Mouse (Mus musculus) intestine, embryonic 14.5 days (tissue): ENCODE measurements around the gene C530008M17Rik. TPM values are rescaled to one million over a fixed set of nuclear protein-coding genes. Genes with fewer than 3 reads are reported as not detected.

Source experiments
- ATAC-seq: fragments of 200-750 bp; cut with Nextera tagmentation; replicated peaks from 2 replicates; pipeline ENCODE4 v1.8.0; 2017; ENCODE audit warnings: low read depth, moderate number of reproducible peaks, moderate TSS enrichment, moderate library complexity; ENCODE audit not compliant: low FRiP score, low TSS enrichment
- DNase-seq: peaks from one replicate; pipeline ENCODE4 v3.0.0-alpha.2; 2018; ENCODE audit warnings: low spot score
- H3K27ac ChIP-seq: fragments of 300-500 bp; sonication (generic); 2 replicates; pipeline ENCODE4 v1.5.1; 2014; ENCODE audit warnings: low read depth, mild to moderate bottlenecking, control low read depth
- H3K27me3 ChIP-seq: fragments of 300-500 bp; sonication (generic); replicated peaks from 2 replicates; pipeline ENCODE4 v1.6.1; 2014; ENCODE audit warnings: low read length, control low read depth; ENCODE audit not compliant: control insufficient read depth, insufficient read depth
- H3K36me3 ChIP-seq: fragments of 300-500 bp; sonication (generic); 2 replicates; pipeline ENCODE4 v1.6.1; 2014; ENCODE audit warnings: low read length, control low read depth; ENCODE audit not compliant: control insufficient read depth, insufficient read depth
- H3K4me1 ChIP-seq: fragments of 300-500 bp; sonication (generic); replicated peaks from 2 replicates; pipeline ENCODE4 v1.6.1; 2014; ENCODE audit warnings: low read length, control low read depth, mixed read lengths; ENCODE audit not compliant: control insufficient read depth, insufficient read depth
- H3K4me2 ChIP-seq: fragments of 300-500 bp; sonication (generic); 2 replicates; pipeline ENCODE4 v1.6.1; 2014; ENCODE audit warnings: low read length
- H3K4me3 ChIP-seq: fragments of 300-500 bp; sonication (generic); 2 replicates; pipeline ENCODE4 v1.5.1; 2014; ENCODE audit warnings: low read depth, low read length, control low read depth, mixed read lengths
- H3K9ac ChIP-seq: fragments of 300-500 bp; sonication (generic); 2 replicates; pipeline ENCODE4 v1.6.1; 2014; ENCODE audit warnings: mild to moderate bottlenecking, low read length
- H3K9me3 ChIP-seq: fragments of 300-500 bp; sonication (generic); 2 replicates; pipeline ENCODE4 v1.6.1; 2016; ENCODE audit warnings: low read length, control low read depth; ENCODE audit not compliant: control insufficient read depth
- WGBS: fragments of 180-500 bp; shearing (Covaris S2); extraction: QIAGEN DNeasy Blood & Tissue Kit; methylation state at CpG from one replicate; pipeline ENCODE4 v1.1.7; 2014; 5-methylcytosine and 5-hydroxymethylcytosine counted together
- polyA plus RNA-seq: library from polyadenylated mRNA; unstranded; fragments of >200 nt; fragmentation: Nextera tagmentation; extraction: Ambion mirVana; gene quantifications from 2 replicates; pipeline ENCODE4 v1.2.1, GENCODE M21; 2014

Gene C530008M17Rik
- polyA plus RNA-seq, 1 experiment from 2014 or later: 15.9 TPM

- Histone ChIP-seq H3K9me3 (no peaks in the 10 kb centered on the region), H3K4me3 (no peak overlapping the region), H3K9ac (no peak overlapping the region), H3K4me2 (no peak overlapping the region), H3K27me3 (no peaks in the 10 kb centered on the region), H3K4me1 (peaks cover 9% of the 10 kb centered on the region; the same call in 1 of the 2 replicates), H3K36me3 (no peaks in the 10 kb centered on the region), H3K27ac (no peak overlapping the region)
- WGBS: 46% methylated on average over 10 of the region's 10 CpGs
- ATAC-seq (no peak), DNase-seq (peak; percentile 75)
These were observed 143.2 kb downstream of the C530008M17Rik start for GRCm38 (mm10) chr5:76799471-76799870.

- no peak for ATAC-seq
- no peaks in the 10 kb centered on the region for H3K9me3 ChIP-seq
- no peaks in the 10 kb centered on the region for H3K4me1 ChIP-seq
- H3K27me3 ChIP-seq: no peaks in the 10 kb centered on the region
- no peak overlapping the region for H3K9ac ChIP-seq
- no peak for DNase-seq
- no peak overlapping the region for H3K4me2 ChIP-seq
- WGBS: 79% methylated on average over 6 of the region's 6 CpGs
- H3K36me3 ChIP-seq: no peaks in the 10 kb centered on the region
- H3K27ac ChIP-seq: no peak overlapping the region
- no peak overlapping the region for H3K4me3 ChIP-seq
These were observed 152.7 kb downstream of the C530008M17Rik start for GRCm38 (mm10) chr5:76809031-76809430.

- WGBS: 74% methylated on average over 11 of the region's 11 CpGs
- Histone ChIP-seq H3K4me3 (no peak overlapping the region), H3K27me3 (no peaks in the 10 kb centered on the region), H3K36me3 (no peaks in the 10 kb centered on the region), H3K9ac (no peak overlapping the region), H3K27ac (no peak overlapping the region), H3K4me2 (no peak overlapping the region), H3K4me1 (no peaks in the 10 kb centered on the region), H3K9me3 (no peaks in the 10 kb centered on the region)
- ATAC-seq (no peak), DNase-seq (no peak)
These were observed 158.7 kb downstream of the C530008M17Rik start for GRCm38 (mm10) chr5:76815035-76815434.

DNA sequence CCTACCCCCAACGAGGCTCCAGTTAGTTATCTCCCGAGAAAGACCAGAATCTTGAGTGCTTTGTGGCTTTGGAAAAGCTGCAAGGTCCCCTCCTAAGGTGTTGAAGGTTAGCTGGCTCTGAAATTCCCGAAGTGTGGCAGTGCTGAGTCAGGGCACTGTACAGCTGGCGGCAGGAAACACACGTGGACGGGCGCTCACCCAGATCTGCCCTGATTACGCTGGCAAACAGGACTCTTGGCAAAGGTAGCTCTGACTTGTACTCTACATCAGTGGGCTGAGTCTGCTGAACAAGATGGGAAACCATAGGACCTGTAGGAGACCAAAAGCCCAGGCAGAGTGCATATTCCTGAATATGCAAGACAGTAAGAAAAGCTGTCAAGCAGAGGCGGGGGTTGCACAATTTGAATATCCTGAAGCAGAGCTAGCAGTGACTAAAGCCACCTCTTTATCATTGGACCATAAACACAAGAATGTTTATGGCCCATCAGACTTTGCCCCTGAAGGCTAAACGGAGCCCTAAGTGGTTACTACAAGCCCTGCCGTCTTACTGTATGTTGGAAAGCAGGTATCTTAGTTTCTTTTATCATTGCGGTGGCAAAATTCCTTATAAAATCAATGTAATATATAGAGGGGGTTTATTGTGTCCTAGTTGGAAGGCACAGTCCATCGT, 159.6 kb downstream of the C530008M17Rik start:
- Histone ChIP-seq H3K36me3 (no peaks in the 10 kb centered on the region), H3K4me3 (no peak overlapping the region), H3K4me1 (no peaks in the 10 kb centered on the region), H3K27me3 (no peaks in the 10 kb centered on the region), H3K27ac (peak overlapping the region; percentile 17; the same call in 1 of the 2 replicates), H3K9ac (no peak overlapping the region), H3K4me2 (peak overlapping the region; percentile 18), H3K9me3 (no peaks in the 10 kb centered on the region)
- ATAC-seq (peak; percentile 81), DNase-seq (peak; percentile 69)
- WGBS: 53% methylated on average over 13 of the region's 13 CpGs

DNA sequence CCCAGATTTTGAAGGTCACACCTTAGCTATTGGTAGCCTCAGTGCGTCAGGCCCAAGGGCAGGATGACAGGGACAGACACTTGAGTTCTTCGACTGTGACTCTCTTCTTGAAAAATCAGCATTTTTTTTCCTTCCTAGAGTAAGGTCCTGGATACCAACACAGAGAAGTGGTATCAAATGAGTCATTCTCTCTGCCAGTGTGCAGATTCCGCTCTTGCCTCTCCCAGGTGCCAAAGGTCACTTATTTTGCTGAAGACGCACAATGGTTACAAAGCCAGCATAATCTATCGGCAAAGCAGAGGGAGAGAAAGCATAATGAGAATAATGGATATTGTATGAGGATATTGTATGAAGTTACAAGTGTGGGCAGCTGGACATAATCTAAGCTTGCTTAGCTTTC, 160.4 kb downstream of the C530008M17Rik start:
- no peaks in the 10 kb centered on the region for H3K27me3 ChIP-seq
- H3K4me3 ChIP-seq: no peak overlapping the region
- DNase-seq: no peak
- no peak overlapping the region for H3K4me2 ChIP-seq
- no peaks in the 10 kb centered on the region for H3K36me3 ChIP-seq
- ATAC-seq: no peak
- H3K27ac ChIP-seq: peak overlapping the region; percentile 65; the same call in 1 of the 2 replicates
- H3K9ac ChIP-seq: no peak overlapping the region
- no peaks in the 10 kb centered on the region for H3K9me3 ChIP-seq
- H3K4me1 ChIP-seq: no peaks in the 10 kb centered on the region
- WGBS: 64% methylated on average over 5 of the region's 5 CpGs

- Histone ChIP-seq H3K27me3 (no peaks in the 10 kb centered on the region), H3K9ac (no peak overlapping the region), H3K4me3 (no peak overlapping the region), H3K27ac (no peak overlapping the region), H3K4me2 (no peak overlapping the region), H3K36me3 (no peaks in the 10 kb centered on the region), H3K4me1 (no peaks in the 10 kb centered on the region), H3K9me3 (no peaks in the 10 kb centered on the region)
- 89% methylated on average over 15 of the region's 15 CpGs for WGBS
- no peak for ATAC-seq
- no peak for DNase-seq
These were observed 161.4 kb downstream of the C530008M17Rik start for GRCm38 (mm10) chr5:76817678-76818077.

GRCm38 (mm10) chr5:76818807-76819206, 162.5 kb downstream of the C530008M17Rik start:
- DNase-seq (no peak), ATAC-seq (no peak)
- H3K4me2 ChIP-seq: no peak overlapping the region
- H3K36me3 ChIP-seq: no peaks in the 10 kb centered on the region
- H3K27me3 ChIP-seq: no peaks in the 10 kb centered on the region
- H3K9me3 ChIP-seq: no peaks in the 10 kb centered on the region
- H3K9ac ChIP-seq: no peak overlapping the region
- no peak overlapping the region for H3K4me3 ChIP-seq
- H3K27ac ChIP-seq: no peak overlapping the region
- no peaks in the 10 kb centered on the region; the same call in 1 of the 2 replicates for H3K4me1 ChIP-seq
- WGBS: 83% methylated on average over 6 of the region's 6 CpGs

DNA sequence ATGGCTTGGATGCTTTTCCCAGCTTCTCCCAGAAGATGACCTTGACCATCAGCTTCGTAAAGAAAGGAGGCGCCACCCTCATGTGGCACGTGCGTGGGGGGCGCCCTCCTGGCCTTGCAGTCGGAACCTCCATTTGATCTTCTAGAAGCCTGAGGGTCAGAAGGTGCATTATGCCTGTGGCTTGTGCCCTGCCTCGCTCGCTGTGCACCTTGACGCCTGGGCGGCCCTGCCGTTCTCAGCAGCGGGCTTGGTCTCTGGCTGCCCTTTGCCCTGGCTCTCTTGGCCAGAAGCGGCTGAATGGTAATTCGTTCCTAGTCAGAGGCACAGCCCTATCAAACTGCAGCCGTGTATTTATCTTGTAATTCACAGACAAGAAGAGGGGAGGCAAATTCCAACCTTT, 165.8 kb downstream of the C530008M17Rik start:
- no peak overlapping the region for H3K4me3 ChIP-seq
- no peaks in the 10 kb centered on the region for H3K9me3 ChIP-seq
- no peaks in the 10 kb centered on the region for H3K27me3 ChIP-seq
- no peaks in the 10 kb centered on the region for H3K36me3 ChIP-seq
- no peak overlapping the region for H3K4me2 ChIP-seq
- no peak for ATAC-seq
- H3K4me1 ChIP-seq: no peaks in the 10 kb centered on the region; the same call in 1 of the 2 replicates
- H3K9ac ChIP-seq: no peak overlapping the region
- no peak overlapping the region for H3K27ac ChIP-seq
- whole genome bisulfite sequencing: 74% methylated on average over 15 of the region's 15 CpGs
- DNase-seq: no peak
